Mouse (Mus musculus) megakaryocyte, embryonic 14.5 days (primary cell): Measurements from ENCODE around the gene Hdac8. TPM values are rescaled to one million over a fixed set of nuclear protein-coding genes. Genes with fewer than 3 reads are reported as not detected.

ENCODE experiments used
- H3K27me3 ChIP-seq: replicated peaks from 2 replicates; pipeline ENCODE3; 2012; ENCODE audit warnings: inconsistent platforms
- H3K36me3 ChIP-seq: replicated peaks from 2 replicates; pipeline ENCODE3; 2012; ENCODE audit warnings: low read length, inconsistent platforms, mixed read lengths
- H3K4me1 ChIP-seq: 2 replicates; pipeline ENCODE4 v1.6.1; 2012; ENCODE audit warnings: inconsistent platforms
- H3K4me3 ChIP-seq: replicated peaks from 2 replicates; pipeline ENCODE3; 2012; ENCODE audit warnings: moderate library complexity, mild to moderate bottlenecking, inconsistent platforms
- H3K9me3 ChIP-seq: 2 replicates; pipeline ENCODE4 v1.6.1; 2012; ENCODE audit warnings: inconsistent platforms
- FLI1 ChIP-seq: IDR thresholded peaks from 2 replicates; pipeline ENCODE4 v1.6.1; 2012; ENCODE audit warnings: low read length, inconsistent platforms, mixed read lengths
- GATA1 ChIP-seq: IDR thresholded peaks from 3 replicates; pipeline ENCODE4 v1.6.1; 2012; ENCODE audit warnings: mixed read lengths, low read length, inconsistent platforms, borderline replicate concordance
- polyA plus RNA-seq: library from polyadenylated mRNA; stranded (reverse); fragments of >175 nt; gene quantifications from 2 replicates; pipeline ENCODE4 v1.2.3, GENCODE M21; 2012; ENCODE audit warnings: low replicate concordance; ENCODE audit not compliant: insufficient read depth

The Hdac8 gene
- polyA plus RNA-seq, 1 experiment, result 5.1 TPM

DNA sequence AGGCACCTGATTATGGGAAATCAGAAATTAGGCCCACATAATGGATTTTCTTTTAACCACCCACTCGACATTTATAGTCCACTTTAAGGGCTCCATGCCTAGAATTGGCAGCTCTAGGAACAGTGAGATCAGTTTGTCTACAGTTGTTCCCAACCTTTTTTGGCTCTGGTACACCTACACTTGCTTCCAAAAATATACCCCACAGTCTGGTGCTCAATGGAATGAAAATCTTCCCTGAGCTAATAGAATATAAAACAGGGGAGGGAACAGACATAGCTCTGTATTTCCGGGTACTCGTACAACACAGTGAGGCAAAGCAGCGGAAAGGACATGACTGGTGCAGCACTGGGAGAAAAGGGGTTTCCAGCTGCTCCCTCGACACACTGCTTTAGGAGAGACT lies 29.6 kb downstream of the Hdac8 start:
- Histone ChIP-seq H3K27me3 (peaks cover 7% of the 10 kb centered on the region), H3K36me3 (peaks cover 4% of the 10 kb centered on the region), H3K4me3 (no peak overlapping the region), H3K4me1 (peaks cover 12% of the 10 kb centered on the region), H3K9me3 (no peaks in the 10 kb centered on the region)
- no peak for TF ChIP-seq GATA1
- TF ChIP-seq FLI1, result no peak

- TF ChIP-seq GATA1 (no peak), FLI1 (no peak)
- Histone ChIP-seq H3K36me3 (no peaks in the 10 kb centered on the region), H3K9me3 (no peaks in the 10 kb centered on the region), H3K27me3 (peaks cover 7% of the 10 kb centered on the region), H3K4me1 (peaks cover 4% of the 10 kb centered on the region; the same call in 1 of the 2 replicates), H3K4me3 (no peak overlapping the region)
Measured at GRCm38 (mm10) chrX:102418343-102419127, 86.6 kb downstream of the Hdac8 start.

- H3K4me1 ChIP-seq, result peaks cover 4% of the 10 kb centered on the region; the same call in 1 of the 2 replicates
- no peak overlapping the region for H3K4me3 ChIP-seq
- peaks cover 7% of the 10 kb centered on the region for H3K27me3 ChIP-seq
- H3K36me3 ChIP-seq, result no peaks in the 10 kb centered on the region
- no peaks in the 10 kb centered on the region for H3K9me3 ChIP-seq
- TF ChIP-seq GATA1 (no peak), FLI1 (no peak)
Measured at GRCm38 (mm10) chrX:102416972-102417371, 88.2 kb downstream of the Hdac8 start.

- Histone ChIP-seq H3K9me3 (no peaks in the 10 kb centered on the region), H3K4me1 (peaks cover 4% of the 10 kb centered on the region; the same call in 1 of the 2 replicates), H3K27me3 (peaks cover 7% of the 10 kb centered on the region), H3K4me3 (no peak overlapping the region), H3K36me3 (no peaks in the 10 kb centered on the region)
- TF ChIP-seq GATA1, result no peak
- TF ChIP-seq FLI1, result no peak
Measured at GRCm38 (mm10) chrX:102416386-102416785, 88.8 kb downstream of the Hdac8 start.

- H3K9me3 ChIP-seq, result no peaks in the 10 kb centered on the region
- no peak overlapping the region for H3K4me3 ChIP-seq
- H3K4me1 ChIP-seq, result 0 out of 2 replicates have a peak, but pooled peaks cover 5% of the 10 kb centered on the region
- TF ChIP-seq GATA1, result no peak
- TF ChIP-seq FLI1, result no peak
- H3K36me3 ChIP-seq, result no peaks in the 10 kb centered on the region
- H3K27me3 ChIP-seq, result peaks cover 11% of the 10 kb centered on the region
Measured at GRCm38 (mm10) chrX:102384765-102385164, 120.4 kb downstream of the Hdac8 start.

DNA sequence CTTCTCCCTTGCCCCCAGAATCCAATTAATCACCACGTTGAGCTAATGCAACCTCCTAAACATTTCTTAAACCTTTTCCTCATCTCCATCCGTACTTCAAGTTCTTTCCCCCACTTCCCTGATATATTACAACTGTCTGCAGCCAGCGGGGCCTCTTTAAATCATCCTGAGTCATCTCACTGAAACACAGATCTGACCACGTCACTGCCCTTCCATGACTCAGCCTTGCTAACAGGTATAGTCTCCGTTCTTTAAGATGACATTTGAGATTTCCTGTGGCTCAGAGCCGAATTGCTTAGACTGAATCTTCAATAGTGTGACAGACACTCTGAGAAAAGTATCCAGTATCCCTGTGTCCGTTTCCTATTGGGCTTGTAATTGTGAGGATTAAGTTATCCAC lies 122.0 kb downstream of the Hdac8 start:
- Histone ChIP-seq H3K36me3 (no peaks in the 10 kb centered on the region), H3K27me3 (peaks cover 11% of the 10 kb centered on the region), H3K9me3 (no peaks in the 10 kb centered on the region), H3K4me1 (0 out of 2 replicates have a peak, but pooled peaks cover 5% of the 10 kb centered on the region), H3K4me3 (no peak overlapping the region)
- TF ChIP-seq FLI1 (no peak), GATA1 (no peak)

GRCm38 (mm10) chrX:102366510-102366909 lies 138.6 kb downstream of the Hdac8 start:
- Histone ChIP-seq H3K4me1 (no peaks in the 10 kb centered on the region), H3K4me3 (no peak overlapping the region), H3K36me3 (peaks cover 6% of the 10 kb centered on the region), H3K27me3 (peaks cover 8% of the 10 kb centered on the region), H3K9me3 (no peaks in the 10 kb centered on the region)
- TF ChIP-seq GATA1, result no peak
- TF ChIP-seq FLI1, result no peak

- Histone ChIP-seq H3K4me3 (no peak overlapping the region), H3K4me1 (no peaks in the 10 kb centered on the region), H3K9me3 (no peaks in the 10 kb centered on the region), H3K27me3 (no peaks in the 10 kb centered on the region), H3K36me3 (peaks cover 2% of the 10 kb centered on the region)
- no peak for TF ChIP-seq GATA1
- TF ChIP-seq FLI1, result no peak
Measured at GRCm38 (mm10) chrX:102362244-102362643, 142.9 kb downstream of the Hdac8 start.

GRCm38 (mm10) chrX:102353412-102353811 lies 151.7 kb downstream of the Hdac8 start:
- Histone ChIP-seq H3K9me3 (no peaks in the 10 kb centered on the region), H3K4me1 (no peaks in the 10 kb centered on the region), H3K27me3 (peaks cover 4% of the 10 kb centered on the region), H3K4me3 (no peak overlapping the region), H3K36me3 (no peaks in the 10 kb centered on the region)
- TF ChIP-seq FLI1 (no peak), GATA1 (no peak)
